Mouse (Mus musculus) intestine, embryonic 14.5 days (tissue): Measurements from ENCODE around the gene H2al1g. TPM values are rescaled to one million over a fixed set of nuclear protein-coding genes. Genes with fewer than 3 reads are reported as not detected.
"Not testable (repeated sequence)": the region's sequence is repeated elsewhere in the genome, so short reads cannot be mapped to it uniquely, and the experiment has no call there.

ENCODE experiments used
- ATAC-seq: fragments of 200-750 bp; cut with Nextera tagmentation; replicated peaks from 2 replicates; pipeline ENCODE4 v1.8.0; 2017; ENCODE audit warnings: low read depth, moderate number of reproducible peaks, moderate TSS enrichment, moderate library complexity; ENCODE audit not compliant: low FRiP score, low TSS enrichment
- DNase-seq: peaks from one replicate; pipeline ENCODE4 v3.0.0-alpha.2; 2018; ENCODE audit warnings: low spot score
- H3K27ac ChIP-seq: fragments of 300-500 bp; sonication (generic); 2 replicates; pipeline ENCODE4 v1.5.1; 2014; ENCODE audit warnings: low read depth, mild to moderate bottlenecking, control low read depth
- H3K27me3 ChIP-seq: fragments of 300-500 bp; sonication (generic); replicated peaks from 2 replicates; pipeline ENCODE4 v1.6.1; 2014; ENCODE audit warnings: low read length, control low read depth; ENCODE audit not compliant: control insufficient read depth, insufficient read depth
- H3K36me3 ChIP-seq: fragments of 300-500 bp; sonication (generic); 2 replicates; pipeline ENCODE4 v1.6.1; 2014; ENCODE audit warnings: low read length, control low read depth; ENCODE audit not compliant: control insufficient read depth, insufficient read depth
- H3K4me1 ChIP-seq: fragments of 300-500 bp; sonication (generic); replicated peaks from 2 replicates; pipeline ENCODE4 v1.6.1; 2014; ENCODE audit warnings: low read length, control low read depth, mixed read lengths; ENCODE audit not compliant: control insufficient read depth, insufficient read depth
- H3K4me2 ChIP-seq: fragments of 300-500 bp; sonication (generic); 2 replicates; pipeline ENCODE4 v1.6.1; 2014; ENCODE audit warnings: low read length
- H3K4me3 ChIP-seq: fragments of 300-500 bp; sonication (generic); 2 replicates; pipeline ENCODE4 v1.5.1; 2014; ENCODE audit warnings: low read depth, low read length, control low read depth, mixed read lengths
- H3K9ac ChIP-seq: fragments of 300-500 bp; sonication (generic); 2 replicates; pipeline ENCODE4 v1.6.1; 2014; ENCODE audit warnings: mild to moderate bottlenecking, low read length
- H3K9me3 ChIP-seq: fragments of 300-500 bp; sonication (generic); 2 replicates; pipeline ENCODE4 v1.6.1; 2016; ENCODE audit warnings: low read length, control low read depth; ENCODE audit not compliant: control insufficient read depth
- WGBS: fragments of 180-500 bp; shearing (Covaris S2); extraction: QIAGEN DNeasy Blood & Tissue Kit; methylation state at CpG from one replicate; pipeline ENCODE4 v1.1.7; 2014; 5-methylcytosine and 5-hydroxymethylcytosine counted together
- polyA plus RNA-seq: library from polyadenylated mRNA; unstranded; fragments of >200 nt; fragmentation: Nextera tagmentation; extraction: Ambion mirVana; gene quantifications from 2 replicates; pipeline ENCODE4 v1.2.1, GENCODE M21; 2014

Gene H2al1g
- polyA plus RNA-seq, result not detected in 2 replicates

- not testable (repeated sequence) for ATAC-seq, DNase-seq, H3K9me3 ChIP-seq, H3K4me1 ChIP-seq, H3K4me3 ChIP-seq, H3K9ac ChIP-seq, H3K27ac ChIP-seq, H3K27me3 ChIP-seq, H3K4me2 ChIP-seq, H3K36me3 ChIP-seq
- no CpG with 5 or more reads among the region's 3 CpGs for WGBS
These were observed at the start of gene H2al1g for GRCm38 (mm10) chrX:11317956-11318355. H2al1g (plus strand) TSS chrX:11318256.

GRCm38 (mm10) chrX:11269074-11269473 lies 49.0 kb upstream of the H2al1g start:
- Histone ChIP-seq H3K9ac (no peak overlapping the region), H3K36me3 (no peaks in the 10 kb centered on the region), H3K27me3 (peaks cover 8% of the 10 kb centered on the region; the same call in 1 of the 2 replicates), H3K9me3 (no peaks in the 10 kb centered on the region), H3K4me3 (no peak overlapping the region), H3K4me2 (no peak overlapping the region), H3K4me1 (no peaks in the 10 kb centered on the region), H3K27ac (no peak overlapping the region)
- WGBS, result 91% methylated on average over 3 of the region's 3 CpGs
- ATAC-seq, result no peak
- DNase-seq, result no peak

GRCm38 (mm10) chrX:11273190-11273589 lies 44.9 kb upstream of the H2al1g start:
- H3K27me3 ChIP-seq, result peaks cover 11% of the 10 kb centered on the region; the same call in 1 of the 2 replicates
- 51% methylated on average over 3 of the region's 3 CpGs for WGBS
- H3K36me3 ChIP-seq, result no peaks in the 10 kb centered on the region
- no peak overlapping the region for H3K9ac ChIP-seq
- no peaks in the 10 kb centered on the region for H3K4me1 ChIP-seq
- ATAC-seq (no peak), DNase-seq (no peak)
- H3K27ac ChIP-seq, result no peak overlapping the region
- H3K4me2 ChIP-seq, result no peak overlapping the region
- H3K9me3 ChIP-seq, result no peaks in the 10 kb centered on the region
- H3K4me3 ChIP-seq, result no peak overlapping the region

- 67% methylated on average over 6 of the region's 6 CpGs for WGBS
- no peak overlapping the region for H3K4me3 ChIP-seq
- H3K4me1 ChIP-seq, result no peaks in the 10 kb centered on the region
- no peaks in the 10 kb centered on the region for H3K9me3 ChIP-seq
- peaks cover 11% of the 10 kb centered on the region; the same call in 1 of the 2 replicates for H3K27me3 ChIP-seq
- H3K9ac ChIP-seq, result no peak overlapping the region
- ATAC-seq, result no peak
- H3K4me2 ChIP-seq, result no peak overlapping the region
- no peaks in the 10 kb centered on the region for H3K36me3 ChIP-seq
- H3K27ac ChIP-seq, result no peak overlapping the region
- no peak for DNase-seq
These were observed 41.0 kb upstream of the H2al1g start for GRCm38 (mm10) chrX:11277083-11277482.

- Histone ChIP-seq H3K4me3 (no peak overlapping the region), H3K27ac (no peak overlapping the region), H3K9me3 (no peaks in the 10 kb centered on the region), H3K4me1 (no peaks in the 10 kb centered on the region), H3K9ac (no peak overlapping the region), H3K36me3 (no peaks in the 10 kb centered on the region), H3K4me2 (no peak overlapping the region), H3K27me3 (peaks cover 7% of the 10 kb centered on the region; the same call in 1 of the 2 replicates)
- 74% methylated on average over 2 of the region's 2 CpGs for WGBS
- ATAC-seq (no peak), DNase-seq (no peak)
These were observed 37.3 kb upstream of the H2al1g start for GRCm38 (mm10) chrX:11280741-11281140.

GRCm38 (mm10) chrX:11288306-11288882 lies 29.7 kb upstream of the H2al1g start:
- Histone ChIP-seq H3K4me2 (no peak overlapping the region), H3K4me3 (no peak overlapping the region), H3K27me3 (0 out of 2 replicates have a peak, but pooled peaks cover 2% of the 10 kb centered on the region), H3K4me1 (no peaks in the 10 kb centered on the region), H3K36me3 (no peaks in the 10 kb centered on the region), H3K27ac (no peak overlapping the region), H3K9me3 (no peaks in the 10 kb centered on the region), H3K9ac (no peak overlapping the region)
- peak; percentile 51 for DNase-seq
- WGBS, result 53% methylated on average over 14 of the region's 14 CpGs
- ATAC-seq, result no peak

- H3K9ac ChIP-seq, result no peak overlapping the region
- H3K4me1 ChIP-seq, result no peaks in the 10 kb centered on the region
- H3K4me2 ChIP-seq, result no peak overlapping the region
- WGBS, result 72% methylated on average over 4 of the region's 4 CpGs
- DNase-seq, result no peak
- H3K36me3 ChIP-seq, result no peaks in the 10 kb centered on the region
- no peak overlapping the region for H3K4me3 ChIP-seq
- H3K27ac ChIP-seq, result no peak overlapping the region
- ATAC-seq, result no peak
- 0 out of 2 replicates have a peak, but pooled peaks cover 2% of the 10 kb centered on the region for H3K27me3 ChIP-seq
- no peaks in the 10 kb centered on the region for H3K9me3 ChIP-seq
These were observed 28.8 kb upstream of the H2al1g start for GRCm38 (mm10) chrX:11289244-11289643.

- no CpG with 5 or more reads among the region's 3 CpGs for WGBS
- not testable (repeated sequence) for H3K9ac ChIP-seq, H3K27ac ChIP-seq, H3K4me1 ChIP-seq, H3K4me2 ChIP-seq, H3K36me3 ChIP-seq, DNase-seq, H3K27me3 ChIP-seq, ATAC-seq, H3K4me3 ChIP-seq, H3K9me3 ChIP-seq
These were observed 19.1 kb upstream of the H2al1g start, which contains the start of gene H2al1a for GRCm38 (mm10) chrX:11298957-11299356. H2al1a (plus strand) TSS chrX:11299257.

GRCm38 (mm10) chrX:11302132-11302531 lies 15.9 kb upstream of the H2al1g start, which contains the start of gene H2al1b:
H2al1b (plus strand) TSS chrX:11302432.
- H3K4me3 ChIP-seq, DNase-seq, H3K9ac ChIP-seq, ATAC-seq, H3K4me2 ChIP-seq, H3K27me3 ChIP-seq, H3K4me1 ChIP-seq, H3K27ac ChIP-seq, H3K9me3 ChIP-seq, H3K36me3 ChIP-seq: not testable (repeated sequence)
- WGBS, result 84% methylated on average over 1 of the region's 3 CpGs
